Mouse (Mus musculus) midbrain, embryonic 11.5 days (tissue): ENCODE results near the gene Kcnj1. TPM values are rescaled to one million over a fixed set of nuclear protein-coding genes. Genes with fewer than 3 reads are reported as not detected.

Experiments
- ATAC-seq: fragments of 200-750 bp; cut with Nextera tagmentation; 2 replicates; pipeline ENCODE4 v1.8.0; 2017; ENCODE audit warnings: moderate TSS enrichment, moderate library complexity; ENCODE audit not compliant: low FRiP score
- DNase-seq: peaks from one replicate; pipeline ENCODE4 v3.0.0; 2015; ENCODE audit warnings: low spot score; ENCODE audit errors: missing footprints
- H3K27ac ChIP-seq: fragments of 300-500 bp; sonication (generic); 2 replicates; pipeline ENCODE4 v1.5.1; 2014; ENCODE audit warnings: low read depth, low read length
- H3K27me3 ChIP-seq: fragments of 300-500 bp; sonication (generic); 2 replicates; pipeline ENCODE4 v1.6.1; 2014; ENCODE audit warnings: mild to moderate bottlenecking, low read length, moderate library complexity, mixed read lengths; ENCODE audit not compliant: control insufficient read depth, insufficient read depth
- H3K36me3 ChIP-seq: fragments of 300-500 bp; sonication (generic); 2 replicates; pipeline ENCODE4 v1.6.1; 2014; ENCODE audit warnings: mild to moderate bottlenecking, low read length, moderate library complexity, mixed read lengths; ENCODE audit not compliant: control insufficient read depth, insufficient read depth
- H3K4me1 ChIP-seq: fragments of 300-500 bp; sonication (generic); 2 replicates; pipeline ENCODE4 v1.6.1; 2014; ENCODE audit warnings: low read length; ENCODE audit not compliant: control insufficient read depth, insufficient read depth
- H3K4me2 ChIP-seq: fragments of 300-500 bp; sonication (generic); 2 replicates; pipeline ENCODE4 v1.6.1; 2014; ENCODE audit warnings: mild to moderate bottlenecking, moderate library complexity
- H3K4me3 ChIP-seq: fragments of 300-500 bp; sonication (generic); 2 replicates; pipeline ENCODE4 v1.5.1; 2014; ENCODE audit warnings: low read depth, low read length
- H3K9ac ChIP-seq: fragments of 300-500 bp; sonication (generic); 2 replicates; pipeline ENCODE4 v1.6.1; 2014; ENCODE audit warnings: low read length
- H3K9me3 ChIP-seq: fragments of 300-500 bp; sonication (generic); 2 replicates; pipeline ENCODE4 v1.6.1; 2016; ENCODE audit warnings: low read length; ENCODE audit not compliant: control insufficient read depth
- WGBS: fragments of 180-500 bp; shearing (Covaris S2); extraction: QIAGEN DNeasy Blood & Tissue Kit; methylation state at CpG from one replicate; pipeline ENCODE4 v1.1.7; 2014; 5-methylcytosine and 5-hydroxymethylcytosine counted together
- polyA plus RNA-seq: library from polyadenylated mRNA; unstranded; fragments of >200 nt; fragmentation: Nextera tagmentation; extraction: Ambion mirVana; gene quantifications from 2 replicates; pipeline ENCODE4 v1.2.1, GENCODE M21; 2014

The Kcnj1 gene
- polyA plus RNA-seq, 1 experiment from 2014 or later: not detected

- Histone ChIP-seq H3K27ac (no peak overlapping the region), H3K9ac (no peak overlapping the region), H3K4me3 (no peak overlapping the region), H3K9me3 (no peaks in the 10 kb centered on the region), H3K4me1 (no peaks in the 10 kb centered on the region), H3K36me3 (no peaks in the 10 kb centered on the region), H3K4me2 (no peak overlapping the region), H3K27me3 (no peaks in the 10 kb centered on the region)
- ATAC-seq: no peak
- DNase-seq: no peak
Measured at GRCm38 (mm10) chr9:32420711-32421110, 48.4 kb downstream of the Kcnj1 start.

- WGBS: 78% methylated on average over 7 of the region's 7 CpGs
- DNase-seq: peak; percentile 31
- Histone ChIP-seq H3K9me3 (no peaks in the 10 kb centered on the region), H3K27ac (no peak overlapping the region), H3K27me3 (no peaks in the 10 kb centered on the region), H3K4me3 (no peak overlapping the region), H3K9ac (no peak overlapping the region), H3K4me2 (no peak overlapping the region), H3K36me3 (no peaks in the 10 kb centered on the region), H3K4me1 (no peaks in the 10 kb centered on the region)
- no peak for ATAC-seq
Measured at GRCm38 (mm10) chr9:32425321-32425720, 53.0 kb downstream of the Kcnj1 start.

- no peak overlapping the region for H3K9ac ChIP-seq
- DNase-seq: peak; percentile 71
- no peak overlapping the region for H3K27ac ChIP-seq
- no peak overlapping the region for H3K4me3 ChIP-seq
- ATAC-seq: no peak
- H3K9me3 ChIP-seq: no peaks in the 10 kb centered on the region
- peaks cover 2% of the 10 kb centered on the region; the same call in 1 of the 2 replicates for H3K4me1 ChIP-seq
- H3K36me3 ChIP-seq: no peaks in the 10 kb centered on the region
- H3K27me3 ChIP-seq: no peaks in the 10 kb centered on the region
- WGBS: 80% methylated on average over 3 of the region's 3 CpGs
- no peak overlapping the region for H3K4me2 ChIP-seq
Measured at GRCm38 (mm10) chr9:32431061-32431460, 58.8 kb downstream of the Kcnj1 start.

- H3K27me3 ChIP-seq: no peaks in the 10 kb centered on the region
- no peak overlapping the region for H3K4me3 ChIP-seq
- ATAC-seq: no peak; the same call in 1 of the 2 replicates
- peak; percentile 88 for DNase-seq
- no peak overlapping the region for H3K27ac ChIP-seq
- peaks cover 2% of the 10 kb centered on the region; the same call in 1 of the 2 replicates for H3K4me1 ChIP-seq
- no peaks in the 10 kb centered on the region for H3K9me3 ChIP-seq
- 61% methylated on average over 19 of the region's 19 CpGs for WGBS
- no peaks in the 10 kb centered on the region for H3K36me3 ChIP-seq
- H3K9ac ChIP-seq: no peak overlapping the region
- no peak overlapping the region for H3K4me2 ChIP-seq
Measured at GRCm38 (mm10) chr9:32434241-32435213, 62.2 kb downstream of the Kcnj1 start.

- no peaks in the 10 kb centered on the region for H3K36me3 ChIP-seq
- H3K27me3 ChIP-seq: no peaks in the 10 kb centered on the region
- no peak for ATAC-seq
- WGBS: 70% methylated on average over 3 of the region's 3 CpGs
- no peak overlapping the region for H3K9ac ChIP-seq
- H3K4me3 ChIP-seq: no peak overlapping the region
- H3K4me2 ChIP-seq: no peak overlapping the region
- no peaks in the 10 kb centered on the region for H3K4me1 ChIP-seq
- peak; percentile 79 for DNase-seq
- no peaks in the 10 kb centered on the region for H3K9me3 ChIP-seq
- no peak overlapping the region for H3K27ac ChIP-seq
Measured at GRCm38 (mm10) chr9:32443115-32443514, 70.8 kb downstream of the Kcnj1 start.

- Histone ChIP-seq H3K4me3 (no peak overlapping the region), H3K27me3 (no peaks in the 10 kb centered on the region), H3K4me2 (no peak overlapping the region), H3K9ac (no peak overlapping the region), H3K9me3 (no peaks in the 10 kb centered on the region), H3K27ac (no peak overlapping the region), H3K36me3 (no peaks in the 10 kb centered on the region), H3K4me1 (no peaks in the 10 kb centered on the region)
- ATAC-seq: no peak
- DNase-seq: peak; percentile 66
- 64% methylated on average over 6 of the region's 6 CpGs for WGBS
Measured at GRCm38 (mm10) chr9:32443817-32444216, 71.5 kb downstream of the Kcnj1 start.

- no peak overlapping the region for H3K9ac ChIP-seq
- 80% methylated on average over 6 of the region's 6 CpGs for WGBS
- DNase-seq: peak; percentile 72
- no peaks in the 10 kb centered on the region for H3K27me3 ChIP-seq
- no peaks in the 10 kb centered on the region for H3K9me3 ChIP-seq
- H3K4me2 ChIP-seq: no peak overlapping the region
- H3K4me1 ChIP-seq: no peaks in the 10 kb centered on the region
- no peak overlapping the region for H3K4me3 ChIP-seq
- no peak overlapping the region for H3K27ac ChIP-seq
- no peak for ATAC-seq
- H3K36me3 ChIP-seq: no peaks in the 10 kb centered on the region
Measured at GRCm38 (mm10) chr9:32444453-32445201, 72.3 kb downstream of the Kcnj1 start.

- no peak for ATAC-seq
Measured at GRCm38 (mm10) chr9:32445789-32446188, 73.5 kb downstream of the Kcnj1 start.

GRCm38 (mm10) chr9:32448766-32449165, 76.5 kb downstream of the Kcnj1 start:
- Histone ChIP-seq H3K36me3 (no peaks in the 10 kb centered on the region), H3K27me3 (no peaks in the 10 kb centered on the region; the same call in 1 of the 2 replicates), H3K9me3 (no peaks in the 10 kb centered on the region), H3K9ac (no peak overlapping the region), H3K27ac (no peak overlapping the region), H3K4me2 (no peak overlapping the region), H3K4me3 (no peak overlapping the region), H3K4me1 (peaks cover 5% of the 10 kb centered on the region; the same call in 1 of the 2 replicates)
- no peak for DNase-seq
- no peak for ATAC-seq
- 88% methylated on average over 5 of the region's 5 CpGs for WGBS

More at GRCm38 (mm10) chr9:32445789-32446188, 73.5 kb downstream of the Kcnj1 start:
- peak; percentile 73 for DNase-seq
- Histone ChIP-seq H3K4me3 (no peak overlapping the region), H3K36me3 (no peaks in the 10 kb centered on the region), H3K9ac (no peak overlapping the region), H3K4me2 (no peak overlapping the region), H3K4me1 (peaks cover 5% of the 10 kb centered on the region; the same call in 1 of the 2 replicates), H3K9me3 (no peaks in the 10 kb centered on the region), H3K27ac (no peak overlapping the region), H3K27me3 (no peaks in the 10 kb centered on the region)
- 62% methylated on average over 3 of the region's 3 CpGs for WGBS
